Mouse (Mus musculus) right cerebral cortex, adult 2 months (tissue): Measurements from ENCODE around the gene Fras1.

Source experiments
- DNase-seq, 2 experiments: peaks; one replicate each; pipeline ENCODE4 v3.0.0; 2021 to 2022; ENCODE audit warnings: low spot score in 2 of 2

The Fras1 gene

GRCm38 (mm10) chr5:96373567-96373985 lies at the start of gene Fras1:
Fras1 (plus strand) TSS chr5:96373955.
- DNase-seq: no peak

- peak; percentile 16 to 23 for DNase-seq
Observed at GRCm38 (mm10) chr5:96331048-96331737, 42.6 kb upstream of the Fras1 start.

GRCm38 (mm10) chr5:96331738-96332070 lies 42.1 kb upstream of the Fras1 start:
- no peak for DNase-seq

GRCm38 (mm10) chr5:96333963-96334362 lies 39.8 kb upstream of the Fras1 start:
- peak in 1 of 2 experiments; percentile 6 for DNase-seq

GRCm38 (mm10) chr5:96340564-96340963 lies 33.2 kb upstream of the Fras1 start:
- DNase-seq: no peak

- no peak for DNase-seq
Observed at GRCm38 (mm10) chr5:96344983-96345382, 28.8 kb upstream of the Fras1 start.

- no peak for DNase-seq
Observed at GRCm38 (mm10) chr5:96351963-96352362, 21.8 kb upstream of the Fras1 start.

GRCm38 (mm10) chr5:96363950-96364349 lies 9.8 kb upstream of the Fras1 start:
- no peak for DNase-seq

- no peak for DNase-seq
Observed at GRCm38 (mm10) chr5:96365590-96365989, 8.2 kb upstream of the Fras1 start.

GRCm38 (mm10) chr5:96367260-96367659 lies 6.5 kb upstream of the Fras1 start:
- DNase-seq: no peak

- DNase-seq: peak in 1 of 2 experiments; percentile 15
Observed at GRCm38 (mm10) chr5:96373106-96373505, 649 bp upstream of the Fras1 start.

GRCm38 (mm10) chr5:96373986-96374901 lies 489 bp downstream of the Fras1 start:
- DNase-seq: peak; percentile 58 to 59

GRCm38 (mm10) chr5:96375391-96375831 lies 1.7 kb downstream of the Fras1 start:
- DNase-seq: no peak

- DNase-seq: peak; percentile 33
Observed at GRCm38 (mm10) chr5:96376216-96376615, 2.5 kb downstream of the Fras1 start.

GRCm38 (mm10) chr5:96386138-96386933 lies 12.6 kb downstream of the Fras1 start:
- no peak for DNase-seq

- peak in 1 of 2 experiments; percentile 33 for DNase-seq
Observed at GRCm38 (mm10) chr5:96388306-96388705, 14.6 kb downstream of the Fras1 start.

GRCm38 (mm10) chr5:96389963-96390623 lies 16.3 kb downstream of the Fras1 start:
- DNase-seq: no peak

- no peak for DNase-seq
Observed at GRCm38 (mm10) chr5:96391086-96391485, 17.3 kb downstream of the Fras1 start.

GRCm38 (mm10) chr5:96394947-96395346 lies 21.2 kb downstream of the Fras1 start:
- no peak for DNase-seq

- no peak for DNase-seq
Observed at GRCm38 (mm10) chr5:96395786-96396650, 22.3 kb downstream of the Fras1 start.
